Mouse (Mus musculus) lung, adult 2 months (tissue): ENCODE measurements around the gene Hs3st4.

Experiments used
- CTCF ChIP-seq: fragments of 200-500 bp; IDR thresholded peaks from 2 replicates; pipeline ENCODE4 v1.5.1; 2011; ENCODE audit warnings: mild to moderate bottlenecking, low read length, control low read depth; ENCODE audit not compliant: insufficient read depth
- POLR2A ChIP-seq: fragments of 200-500 bp; IDR thresholded peaks from 2 replicates; pipeline ENCODE4 v1.6.1; 2011; ENCODE audit warnings: low read depth, mild to moderate bottlenecking, control low read depth, low read length, borderline replicate concordance; ENCODE audit errors: extremely low read depth

- TF ChIP-seq POLR2A (no peak), CTCF (no peak)
Observed at GRCm38 (mm10) chr7:123992121-123992520, 9.5 kb downstream of the Hs3st4 start.
